Mouse (Mus musculus): ENCODE results near the gene Gm17604.

- TF ChIP-seq CTCF (IDR thresholded peaks at IDR 0.05; ENCODE audit: low read depth) (no peak), EP300 (IDR thresholded peaks at IDR 0.05; ENCODE audit: low read depth) (no peak)
Measured at GRCm38 (mm10) chrX:164971206-164971605, 33.4 kb downstream of the Gm17604 start.
